Mouse (Mus musculus) forebrain, embryonic 16.5 days (tissue): ENCODE results near the gene Slc4a1. TPM values are rescaled to one million over a fixed set of nuclear protein-coding genes. Genes with fewer than 3 reads are reported as not detected.

Experiments used
- ATAC-seq: fragments of 200-750 bp; cut with Nextera tagmentation; 2 replicates; pipeline ENCODE4 v1.8.0; 2017; ENCODE audit warnings: mild to moderate bottlenecking, moderate library complexity
- H3K27ac ChIP-seq: fragments of 300-500 bp; sonication (generic); 2 replicates; pipeline ENCODE4 v1.5.1; 2014; ENCODE audit warnings: low read length, control low read depth
- H3K27me3 ChIP-seq: fragments of 300-500 bp; sonication (generic); replicated peaks from 2 replicates; pipeline ENCODE4 v1.6.1; 2014; ENCODE audit warnings: low read length; ENCODE audit not compliant: control insufficient read depth, insufficient read depth
- H3K36me3 ChIP-seq: fragments of 300-500 bp; sonication (generic); 2 replicates; pipeline ENCODE4 v1.6.1; 2014; ENCODE audit not compliant: control insufficient read depth, insufficient read depth
- H3K4me1 ChIP-seq: fragments of 300-500 bp; sonication (generic); replicated peaks from 2 replicates; pipeline ENCODE4 v1.6.1; 2014; ENCODE audit warnings: low read length; ENCODE audit not compliant: control insufficient read depth, insufficient read depth
- H3K4me2 ChIP-seq: fragments of 300-500 bp; sonication (generic); 2 replicates; pipeline ENCODE4 v1.6.1; 2014; ENCODE audit warnings: mild to moderate bottlenecking, low read length, control low read depth
- H3K4me3 ChIP-seq: fragments of 300-500 bp; sonication (generic); replicated peaks from 2 replicates; pipeline ENCODE4 v1.5.1; 2014; ENCODE audit warnings: mild to moderate bottlenecking, low read length, control low read depth
- H3K9ac ChIP-seq: fragments of 300-500 bp; sonication (generic); replicated peaks from 2 replicates; pipeline ENCODE4 v1.6.1; 2014; ENCODE audit warnings: low read depth, low read length, control low read depth
- H3K9me3 ChIP-seq: fragments of 300-500 bp; sonication (generic); 2 replicates; pipeline ENCODE4 v1.6.1; 2016; ENCODE audit warnings: low read length; ENCODE audit not compliant: control insufficient read depth
- WGBS: fragments of 180-500 bp; shearing (Covaris S2); extraction: QIAGEN DNeasy Blood & Tissue Kit; methylation state at CpG from one replicate; pipeline ENCODE4 v1.1.7; 2014; 5-methylcytosine and 5-hydroxymethylcytosine counted together
- polyA plus RNA-seq: library from polyadenylated mRNA; unstranded; fragments of >200 nt; fragmentation: Nextera tagmentation; extraction: Ambion mirVana; gene quantifications from 2 replicates; pipeline ENCODE4 v1.2.1, GENCODE M21; 2015

The Slc4a1 gene
- polyA plus RNA-seq, 1 experiment from 2014 or later: 2.0 TPM

GRCm38 (mm10) chr11:102323516-102323915 is 42.5 kb downstream of the Slc4a1 start:
- WGBS: 92% methylated on average over 1 of the region's 1 CpGs
- Histone ChIP-seq H3K4me2 (no peak overlapping the region), H3K4me3 (no peak overlapping the region), H3K36me3 (no peaks in the 10 kb centered on the region), H3K27ac (no peak overlapping the region), H3K9ac (no peak overlapping the region), H3K27me3 (no peaks in the 10 kb centered on the region), H3K4me1 (peaks cover 13% of the 10 kb centered on the region; the same call in 1 of the 2 replicates), H3K9me3 (no peaks in the 10 kb centered on the region)
- ATAC-seq: no peak

DNA sequence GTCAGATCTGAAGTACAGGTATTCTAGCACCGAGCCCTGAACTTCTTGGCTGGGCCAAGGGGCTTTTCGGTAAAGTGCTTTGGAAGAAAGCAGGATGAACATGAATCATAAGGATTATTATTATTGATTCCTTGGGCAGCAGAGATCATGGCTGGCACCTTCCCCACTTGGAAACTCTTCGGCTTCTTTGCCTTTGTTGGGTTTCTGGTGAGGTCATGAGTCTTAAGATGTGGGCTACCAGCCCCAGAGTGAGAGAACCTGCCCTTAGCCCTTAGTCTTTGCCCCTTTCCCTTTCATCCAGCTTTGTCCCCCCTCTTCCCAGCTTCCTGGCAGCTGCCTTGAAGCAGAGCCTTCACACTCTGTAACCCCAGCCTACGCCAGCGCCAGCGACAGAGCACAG is 44.1 kb downstream of the Slc4a1 start:
- Histone ChIP-seq H3K9ac (no peak overlapping the region), H3K27me3 (no peaks in the 10 kb centered on the region), H3K9me3 (no peaks in the 10 kb centered on the region), H3K36me3 (no peaks in the 10 kb centered on the region), H3K27ac (no peak overlapping the region), H3K4me2 (no peak overlapping the region), H3K4me3 (no peak overlapping the region), H3K4me1 (peaks cover 13% of the 10 kb centered on the region; the same call in 1 of the 2 replicates)
- ATAC-seq: no peak
- 81% methylated on average over 6 of the region's 6 CpGs for WGBS

DNA sequence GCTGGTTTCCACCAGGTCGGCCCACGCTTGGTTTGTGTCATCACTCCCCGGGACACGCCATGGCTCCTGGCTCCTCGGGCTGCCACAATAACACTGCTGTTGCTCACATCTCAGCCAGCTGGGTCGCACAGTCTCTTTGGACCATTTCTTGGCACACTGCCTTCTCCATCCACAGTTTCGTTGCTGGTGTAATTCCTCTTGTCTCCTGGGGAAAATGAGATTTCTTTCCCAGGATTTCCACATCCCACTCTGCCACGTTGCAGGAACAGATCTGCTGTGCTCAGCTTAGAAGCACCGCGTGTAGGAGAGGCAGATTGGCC is 45.4 kb downstream of the Slc4a1 start:
- 8% methylated on average over 10 of the region's 10 CpGs for WGBS

DNA sequence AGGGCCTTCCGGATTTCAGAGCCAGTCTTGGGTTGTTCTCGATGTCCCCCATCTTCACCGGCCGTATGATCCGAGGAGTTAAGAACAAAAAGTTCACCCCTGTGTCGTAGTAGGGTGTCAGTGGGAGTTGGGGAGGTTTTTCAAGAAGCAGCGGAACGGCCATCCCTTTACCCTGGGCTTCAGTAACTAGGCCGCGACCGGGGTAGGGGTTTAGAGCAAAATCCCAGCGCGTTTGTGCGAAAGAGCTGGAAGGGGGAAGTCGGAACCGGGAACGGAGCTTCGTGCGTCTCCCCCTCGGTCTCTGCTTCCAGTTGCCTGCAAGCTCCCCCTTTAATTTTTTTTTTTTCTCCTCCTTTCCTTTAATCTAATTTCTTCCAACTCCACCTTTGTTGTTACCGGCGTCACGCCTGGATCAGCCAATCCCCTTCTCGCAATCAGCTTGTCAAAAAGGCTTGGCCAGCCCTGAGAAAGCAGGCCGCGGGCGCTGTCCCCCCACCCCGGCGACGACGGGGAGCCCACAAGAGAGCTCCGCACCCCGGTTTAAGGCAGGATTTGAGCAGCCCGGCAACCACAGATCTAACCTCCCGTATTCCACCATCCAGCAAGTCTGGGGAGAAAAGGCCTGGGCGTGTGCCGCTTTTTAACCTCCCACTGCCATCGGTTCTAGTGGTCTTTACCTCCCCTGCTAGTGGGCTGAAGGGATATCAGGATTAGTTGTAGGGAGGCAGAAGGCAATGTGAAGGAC is 45.9 kb downstream of the Slc4a1 start:
- Histone ChIP-seq H3K4me3 (peak overlapping the region; percentile 93), H3K27ac (peak overlapping the region; percentile 99), H3K4me1 (peaks cover 26% of the 10 kb centered on the region), H3K9me3 (no peaks in the 10 kb centered on the region), H3K27me3 (no peaks in the 10 kb centered on the region), H3K9ac (peak overlapping the region; percentile 99), H3K36me3 (no peaks in the 10 kb centered on the region), H3K4me2 (peak overlapping the region; percentile 66)
- WGBS: under 1% methylated on average over 38 of the region's 38 CpGs
- ATAC-seq: peak; percentile 61

More for the DNA sequence above, 45.4 kb downstream of the Slc4a1 start:
- Histone ChIP-seq H3K4me1 (peaks cover 21% of the 10 kb centered on the region), H3K4me2 (peak overlapping the region; percentile 66), H3K27me3 (no peaks in the 10 kb centered on the region), H3K36me3 (no peaks in the 10 kb centered on the region), H3K9ac (peak overlapping the region; percentile 99), H3K27ac (peak overlapping the region; percentile 99), H3K4me3 (peak overlapping the region; percentile 93), H3K9me3 (no peaks in the 10 kb centered on the region)
- ATAC-seq: peak; percentile 18

DNA sequence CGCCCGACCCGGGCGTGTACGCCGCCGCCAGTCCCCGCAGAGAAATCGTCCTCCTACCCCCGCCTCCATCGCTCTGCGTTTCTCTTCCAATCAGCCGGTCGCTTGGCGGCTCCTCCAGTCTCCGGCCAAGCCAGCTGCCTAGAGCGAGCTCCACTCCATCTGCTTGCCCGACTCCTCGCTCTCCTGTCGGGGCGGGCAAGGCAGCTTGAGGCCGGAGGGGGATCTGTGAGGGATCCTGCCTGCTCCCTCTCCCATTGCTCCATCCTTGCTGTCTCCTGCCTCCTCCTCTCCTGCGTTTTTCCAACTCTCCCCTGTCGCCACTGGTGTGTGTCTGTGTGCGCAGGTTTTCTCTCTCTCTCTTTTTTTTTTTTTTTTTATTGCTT is 46.6 kb downstream of the Slc4a1 start, which contains the start of gene Ubtf:
TSS of gene Ubtf (minus strand) at position 333 of the 383 bp plus-strand sequence.
- peaks cover 26% of the 10 kb centered on the region for H3K4me1 ChIP-seq
- H3K4me2 ChIP-seq: peak within 1 kb of the TSS; percentile 66
- peak within 1 kb of the TSS; percentile 93 for H3K4me3 ChIP-seq
- H3K27ac ChIP-seq: peak within 1 kb of the TSS; percentile 99
- no peaks in the 10 kb centered on the region for H3K36me3 ChIP-seq
- under 1% methylated on average over 25 of the region's 25 CpGs for WGBS
- H3K9me3 ChIP-seq: no peaks in the 10 kb centered on the region
- peak; percentile 34 for ATAC-seq
- H3K27me3 ChIP-seq: no peaks in the 10 kb centered on the region
- H3K9ac ChIP-seq: peak within 1 kb of the TSS; percentile 99

GRCm38 (mm10) chr11:102318576-102319409 is 47.2 kb downstream of the Slc4a1 start:
- H3K9me3 ChIP-seq: no peaks in the 10 kb centered on the region
- H3K4me2 ChIP-seq: peak overlapping the region; percentile 66
- H3K4me3 ChIP-seq: peak overlapping the region; percentile 93
- H3K27me3 ChIP-seq: no peaks in the 10 kb centered on the region
- peak overlapping the region; percentile 99 for H3K27ac ChIP-seq
- H3K36me3 ChIP-seq: peaks cover 4% of the 10 kb centered on the region; the same call in 1 of the 2 replicates
- peak; percentile 10; the same call in 1 of the 2 replicates for ATAC-seq
- WGBS: under 1% methylated on average over 75 of the region's 84 CpGs
- H3K9ac ChIP-seq: peak overlapping the region; percentile 99
- H3K4me1 ChIP-seq: peaks cover 26% of the 10 kb centered on the region

GRCm38 (mm10) chr11:102317901-102318575 is 48.0 kb downstream of the Slc4a1 start:
- Histone ChIP-seq H3K4me1 (peaks cover 23% of the 10 kb centered on the region), H3K4me3 (peak overlapping the region; percentile 93)

DNA sequence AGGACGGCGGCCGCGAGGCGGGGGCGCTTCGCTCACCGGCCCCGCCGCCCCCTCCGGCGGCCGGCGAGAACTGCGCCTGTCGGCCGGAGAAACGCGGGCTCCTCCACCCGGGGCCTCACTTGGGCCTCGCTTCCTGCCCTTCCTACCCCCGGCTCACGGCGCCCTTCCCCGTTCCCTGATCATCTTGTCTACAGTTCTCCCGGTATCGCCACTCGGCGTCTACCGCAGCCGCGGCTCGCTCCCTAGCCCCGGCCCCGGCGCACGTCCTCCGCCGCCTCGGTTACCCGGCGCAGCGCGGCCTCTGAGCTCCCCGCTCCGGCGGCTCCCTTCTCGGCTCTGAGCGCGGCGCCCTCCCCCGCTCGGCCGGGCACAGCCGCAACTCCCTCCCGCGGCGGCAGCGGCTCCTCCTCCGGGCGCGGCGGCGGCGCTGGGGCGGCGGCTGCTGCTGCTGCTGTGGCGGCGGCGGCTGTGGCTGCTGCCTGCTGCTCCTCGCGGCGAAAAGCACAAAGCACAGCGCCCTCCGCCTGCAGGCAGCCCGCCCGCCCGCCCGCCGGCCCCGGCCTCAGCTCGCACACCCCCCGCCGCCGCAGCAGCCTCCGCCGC is 48.6 kb downstream of the Slc4a1 start:
- Histone ChIP-seq H3K9me3 (no peaks in the 10 kb centered on the region), H3K4me2 (peak overlapping the region; percentile 66), H3K36me3 (peaks cover 18% of the 10 kb centered on the region; the same call in 1 of the 2 replicates), H3K4me1 (peaks cover 20% of the 10 kb centered on the region), H3K9ac (peak overlapping the region; percentile 99), H3K4me3 (peak overlapping the region; percentile 93), H3K27me3 (no peaks in the 10 kb centered on the region), H3K27ac (peak overlapping the region; percentile 99)
- 1% methylated on average over 54 of the region's 87 CpGs for WGBS
- peak; percentile 11 for ATAC-seq

More at GRCm38 (mm10) chr11:102317901-102318575, 48.0 kb downstream of the Slc4a1 start:
- H3K27ac ChIP-seq: peak overlapping the region; percentile 99
- H3K9ac ChIP-seq: peak overlapping the region; percentile 99
- H3K36me3 ChIP-seq: peaks cover 12% of the 10 kb centered on the region; the same call in 1 of the 2 replicates
- peak overlapping the region; percentile 66 for H3K4me2 ChIP-seq
- no peaks in the 10 kb centered on the region for H3K27me3 ChIP-seq
- peak; percentile 31 for ATAC-seq
- WGBS: 0% methylated on average over 39 of the region's 77 CpGs
- H3K9me3 ChIP-seq: no peaks in the 10 kb centered on the region
